Mouse (Mus musculus) brain, embryonic 14.5 days (tissue): ENCODE data around the gene Nsun6.

Experiments
- CTCF ChIP-seq: fragments of 200-500 bp; IDR thresholded peaks from 2 replicates; pipeline ENCODE4 v1.5.1; 2012; ENCODE audit warnings: inconsistent platforms, mild to moderate bottlenecking, moderate library complexity, borderline replicate concordance; ENCODE audit not compliant: insufficient read depth, insufficient read length; ENCODE audit errors: extremely low read depth
- POLR2A ChIP-seq: fragments of 200-500 bp; IDR thresholded peaks from 2 replicates; pipeline ENCODE4 v1.6.1; 2012; ENCODE audit warnings: mild to moderate bottlenecking, inconsistent platforms, borderline replicate concordance; ENCODE audit not compliant: poor library complexity, insufficient read depth, insufficient read length, severe bottlenecking; ENCODE audit errors: extremely low read depth

DNA sequence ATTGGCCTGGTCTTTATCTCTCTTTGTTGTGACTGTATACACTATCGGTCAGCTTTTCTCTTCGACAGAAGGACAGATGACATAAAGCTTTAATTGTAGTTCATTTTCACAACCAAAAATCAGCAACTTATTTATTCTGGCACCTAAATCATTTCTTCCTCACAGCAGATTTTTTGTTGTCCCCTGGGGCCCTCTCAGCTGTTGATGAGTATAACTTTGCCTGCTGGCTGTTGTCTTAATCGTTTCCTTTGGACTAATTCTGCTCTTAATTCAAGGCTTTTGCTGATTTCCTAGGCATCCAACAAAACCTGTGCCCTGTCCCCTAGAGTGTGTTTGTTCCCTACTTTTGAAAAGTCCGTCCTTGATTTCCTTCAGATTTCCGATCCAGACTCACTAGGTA, 3.4 kb upstream of the Nsun6 start:
- TF ChIP-seq POLR2A (no peak), CTCF (no peak)
